Mouse (Mus musculus): ENCODE measurements around the gene Ttc7.

DNA sequence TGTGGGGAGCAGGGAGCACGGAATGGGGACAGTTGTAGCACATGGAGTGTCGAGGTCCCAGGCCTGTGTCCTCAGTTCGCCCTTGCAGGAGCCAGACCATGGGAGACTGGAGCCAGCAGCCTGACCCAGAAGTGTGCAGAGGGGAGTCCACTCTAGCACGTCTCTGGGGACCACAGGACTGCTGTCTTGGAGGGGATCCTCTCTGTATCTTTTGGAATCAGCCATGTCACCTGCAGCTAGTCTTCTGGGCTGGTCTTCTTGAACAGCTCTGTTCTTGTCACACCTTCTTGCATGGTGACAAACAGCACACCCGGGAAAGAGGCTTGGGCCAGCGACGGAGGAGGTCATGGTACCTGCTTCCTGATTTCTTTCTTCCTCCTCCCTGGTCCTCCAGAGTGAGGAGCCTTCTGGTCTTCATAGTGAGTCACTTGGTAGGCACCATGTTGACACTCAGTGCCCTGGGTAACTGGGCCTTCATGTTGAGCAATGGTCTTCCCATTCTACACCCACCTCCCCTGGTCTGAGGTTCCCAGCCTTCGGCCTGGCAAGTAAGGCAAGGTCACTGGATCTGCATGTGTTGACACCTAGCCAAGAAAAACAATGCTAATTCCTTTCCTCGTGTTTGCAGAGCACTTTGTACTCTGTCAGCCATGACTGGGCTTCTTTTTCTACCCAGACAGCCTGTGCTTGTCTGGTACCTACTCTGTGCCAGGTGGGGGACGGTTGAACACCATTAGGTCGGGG, 21.6 kb downstream of the Ttc7 start:
- no peak for TF ChIP-seq POLR2A (IDR thresholded peaks at IDR 0.05; ENCODE audit: insufficient read depth, low read depth, low read length)
- no peak for TF ChIP-seq CTCF (IDR thresholded peaks at IDR 0.05; ENCODE audit: insufficient read depth, low read depth, low read length)

Measured in olfactory bulb, adult 2 months (tissue).